Mouse (Mus musculus): Measurements from ENCODE around the gene Vwa3a. TPM values are rescaled to one million over a fixed set of nuclear protein-coding genes. Genes with fewer than 3 reads are reported as not detected.
A peak's percentile ranks its signal among the peaks of the same experiment; 100 is the strongest.

Vwa3a gene
- polyA plus RNA-seq (2014; fragmentation: Nextera tagmentation; extraction: Ambion mirVana) = 0.11 and 0.19 TPM in 2 replicates

DNA sequence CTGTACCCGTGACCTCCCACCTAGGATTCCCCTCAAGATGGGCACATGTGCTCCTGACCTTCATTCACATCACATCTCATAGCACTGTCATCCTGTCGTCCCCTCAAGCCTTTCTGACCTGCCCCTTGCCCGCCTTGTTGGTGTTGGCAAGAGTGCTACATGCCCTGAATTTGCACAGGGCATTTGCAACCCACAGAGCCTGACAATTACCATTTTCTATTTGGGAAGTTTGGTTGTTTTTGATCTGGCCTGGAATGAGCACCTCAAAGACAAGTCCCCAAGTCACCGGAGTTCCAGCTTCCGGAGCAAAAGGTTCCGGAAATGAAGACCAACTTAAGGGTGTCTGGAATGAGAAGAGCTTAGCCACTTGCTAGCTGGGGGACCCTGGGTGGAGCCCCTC, at the start of gene Vwa3a:
TSS of gene Vwa3a (plus strand) at position 301 of the 400 bp plus-strand sequence.
- peaks cover 4% of the 10 kb centered on the region; the same call in 1 of the 2 replicates for H3K4me1 ChIP-seq (replicated peaks; ENCODE audit: control insufficient read depth, insufficient read depth, low read length)
- no peak within 1 kb of the TSS for H3K4me2 ChIP-seq (ENCODE audit: low read depth, low read length, severe bottlenecking)
- no peak within 1 kb of the TSS for H3K4me3 ChIP-seq (ENCODE audit: low read depth, low read length)
- ATAC-seq (replicated peaks; ENCODE audit: low FRiP score) = no peak
- H3K36me3 ChIP-seq (ENCODE audit: control insufficient read depth, insufficient read depth, low read length) = no peaks in the 10 kb centered on the region
- H3K27me3 ChIP-seq (ENCODE audit: control insufficient read depth, insufficient read depth, low read length) = no peaks in the 10 kb centered on the region
- no peak within 1 kb of the TSS for H3K27ac ChIP-seq (ENCODE audit: low read depth, low read length)
- WGBS = 84% methylated on average over 6 of the region's 6 CpGs
- no peaks in the 10 kb centered on the region for H3K9me3 ChIP-seq (ENCODE audit: control insufficient read depth, low read length)
- no peak for DNase-seq (ENCODE audit: low spot score)
- no peak within 1 kb of the TSS for H3K9ac ChIP-seq (ENCODE audit: low read length)

DNA sequence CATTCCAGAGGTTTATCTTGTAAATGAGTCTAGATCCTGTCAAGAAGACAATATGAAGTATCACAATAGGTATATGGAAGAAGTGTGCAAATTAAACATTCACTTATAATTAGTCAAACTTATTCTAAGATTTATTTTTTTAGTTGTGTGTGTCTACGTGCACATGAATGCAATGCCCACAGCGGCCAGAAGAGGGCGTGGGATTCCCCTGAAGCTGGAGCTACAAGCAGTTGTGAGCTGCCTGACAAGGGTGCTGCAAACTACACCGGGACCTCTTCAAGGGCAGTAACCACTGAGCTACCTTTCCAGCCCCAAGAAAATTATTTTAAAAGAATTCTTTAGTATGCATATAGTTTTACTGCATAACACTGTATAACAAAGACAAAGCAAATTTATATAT, 48.5 kb upstream of the Vwa3a start:
- ATAC-seq (replicated peaks; ENCODE audit: low FRiP score) (no peak), DNase-seq (ENCODE audit: low spot score) (peak; percentile 54)
- Histone ChIP-seq H3K27ac (ENCODE audit: low read depth, low read length) (no peak overlapping the region), H3K36me3 (ENCODE audit: control insufficient read depth, insufficient read depth, low read length) (no peaks in the 10 kb centered on the region), H3K4me2 (ENCODE audit: low read depth, low read length, severe bottlenecking) (no peak overlapping the region), H3K9ac (ENCODE audit: low read length) (no peak overlapping the region), H3K4me3 (ENCODE audit: low read depth, low read length) (no peak overlapping the region), H3K27me3 (ENCODE audit: control insufficient read depth, insufficient read depth, low read length) (no peaks in the 10 kb centered on the region), H3K4me1 (replicated peaks; ENCODE audit: control insufficient read depth, insufficient read depth, low read length) (no peaks in the 10 kb centered on the region), H3K9me3 (ENCODE audit: control insufficient read depth, low read length) (no peaks in the 10 kb centered on the region)
- WGBS = 76% methylated on average over 4 of the region's 4 CpGs

DNA sequence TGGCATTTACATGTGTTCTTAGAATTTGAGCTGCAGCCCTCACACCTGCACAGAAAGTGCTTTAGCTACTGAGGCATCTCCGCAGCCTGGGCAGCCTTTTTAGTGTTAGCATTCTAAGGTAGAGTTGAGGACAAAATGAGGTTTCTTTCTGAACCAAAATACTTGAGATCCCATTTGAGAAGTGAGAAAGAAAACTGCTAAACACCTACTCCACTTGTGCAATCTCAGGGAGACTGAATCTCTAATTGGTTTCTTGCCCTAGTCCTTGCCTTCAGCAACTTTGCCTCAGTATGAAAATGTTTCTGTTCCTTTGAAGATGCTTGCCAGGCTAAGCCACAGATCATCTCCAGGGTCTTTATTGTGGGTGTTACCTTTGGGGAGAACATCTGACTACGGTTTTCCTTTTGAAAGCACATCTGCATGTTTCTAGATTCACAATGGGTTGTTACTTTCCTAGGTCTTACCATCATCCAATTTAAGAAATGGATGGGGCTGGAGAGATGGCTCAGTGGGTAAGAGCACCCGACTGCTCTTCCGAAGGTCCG, 45.2 kb upstream of the Vwa3a start:
- Histone ChIP-seq H3K4me1 (replicated peaks; ENCODE audit: control insufficient read depth, insufficient read depth, low read length) (no peaks in the 10 kb centered on the region), H3K36me3 (ENCODE audit: control insufficient read depth, insufficient read depth, low read length) (no peaks in the 10 kb centered on the region)

GRCm38 (mm10) chr7:120695196-120695595, 43.9 kb upstream of the Vwa3a start:
- no peaks in the 10 kb centered on the region for H3K36me3 ChIP-seq (ENCODE audit: control insufficient read depth, insufficient read depth, low read length)
- no peak overlapping the region for H3K4me2 ChIP-seq (ENCODE audit: low read depth, low read length, severe bottlenecking)
- H3K27me3 ChIP-seq (ENCODE audit: control insufficient read depth, insufficient read depth, low read length) = no peaks in the 10 kb centered on the region
- DNase-seq (ENCODE audit: low spot score) = no peak
- no peak overlapping the region for H3K4me3 ChIP-seq (ENCODE audit: low read depth, low read length)
- H3K9ac ChIP-seq (ENCODE audit: low read length) = no peak overlapping the region
- no peaks in the 10 kb centered on the region for H3K9me3 ChIP-seq (ENCODE audit: control insufficient read depth, low read length)
- 36% methylated on average over 6 of the region's 6 CpGs for WGBS
- no peak for ATAC-seq (replicated peaks; ENCODE audit: low FRiP score)
- no peaks in the 10 kb centered on the region for H3K4me1 ChIP-seq (replicated peaks; ENCODE audit: control insufficient read depth, insufficient read depth, low read length)
- H3K27ac ChIP-seq (ENCODE audit: low read depth, low read length) = no peak overlapping the region

More for the DNA sequence above, 45.2 kb upstream of the Vwa3a start:
- Histone ChIP-seq H3K4me2 (ENCODE audit: low read depth, low read length, severe bottlenecking) (no peak overlapping the region), H3K27ac (ENCODE audit: low read depth, low read length) (no peak overlapping the region), H3K27me3 (ENCODE audit: control insufficient read depth, insufficient read depth, low read length) (no peaks in the 10 kb centered on the region), H3K4me3 (ENCODE audit: low read depth, low read length) (no peak overlapping the region), H3K9me3 (ENCODE audit: control insufficient read depth, low read length) (no peaks in the 10 kb centered on the region), H3K9ac (ENCODE audit: low read length) (no peak overlapping the region)
- DNase-seq (ENCODE audit: low spot score) (no peak), ATAC-seq (replicated peaks; ENCODE audit: low FRiP score) (no peak)
- 94% methylated on average over 5 of the region's 5 CpGs for WGBS

DNA sequence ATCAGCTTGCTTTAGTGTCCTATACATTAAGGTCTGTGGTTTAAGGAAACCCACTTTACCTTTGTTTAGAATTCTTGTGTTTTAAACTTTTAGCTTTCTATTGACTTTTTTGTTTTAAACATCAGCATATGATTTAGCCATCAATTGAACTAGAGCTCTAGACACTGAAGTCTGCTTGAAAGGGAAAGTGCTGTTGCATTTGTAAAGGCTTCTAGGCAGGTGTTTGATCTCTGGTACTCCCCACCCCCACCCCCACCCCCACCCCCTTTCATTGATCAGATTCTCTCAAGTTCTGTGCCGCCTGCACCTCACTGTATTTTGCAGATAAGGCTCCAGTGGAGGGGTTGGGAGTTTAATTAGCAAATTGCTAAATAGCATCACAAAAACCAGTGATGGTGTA, 43.5 kb upstream of the Vwa3a start:
- no peaks in the 10 kb centered on the region for H3K27me3 ChIP-seq (ENCODE audit: control insufficient read depth, insufficient read depth, low read length)
- H3K4me2 ChIP-seq (ENCODE audit: low read depth, low read length, severe bottlenecking) = no peak overlapping the region
- no peaks in the 10 kb centered on the region for H3K9me3 ChIP-seq (ENCODE audit: control insufficient read depth, low read length)
- no peak for DNase-seq (ENCODE audit: low spot score)
- no peak overlapping the region for H3K4me3 ChIP-seq (ENCODE audit: low read depth, low read length)
- WGBS = 61% methylated on average over 1 of the region's 1 CpGs
- H3K36me3 ChIP-seq (ENCODE audit: control insufficient read depth, insufficient read depth, low read length) = no peaks in the 10 kb centered on the region
- H3K9ac ChIP-seq (ENCODE audit: low read length) = no peak overlapping the region
- no peak for ATAC-seq (replicated peaks; ENCODE audit: low FRiP score)
- H3K4me1 ChIP-seq (replicated peaks; ENCODE audit: control insufficient read depth, insufficient read depth, low read length) = no peaks in the 10 kb centered on the region
- no peak overlapping the region for H3K27ac ChIP-seq (ENCODE audit: low read depth, low read length)

DNA sequence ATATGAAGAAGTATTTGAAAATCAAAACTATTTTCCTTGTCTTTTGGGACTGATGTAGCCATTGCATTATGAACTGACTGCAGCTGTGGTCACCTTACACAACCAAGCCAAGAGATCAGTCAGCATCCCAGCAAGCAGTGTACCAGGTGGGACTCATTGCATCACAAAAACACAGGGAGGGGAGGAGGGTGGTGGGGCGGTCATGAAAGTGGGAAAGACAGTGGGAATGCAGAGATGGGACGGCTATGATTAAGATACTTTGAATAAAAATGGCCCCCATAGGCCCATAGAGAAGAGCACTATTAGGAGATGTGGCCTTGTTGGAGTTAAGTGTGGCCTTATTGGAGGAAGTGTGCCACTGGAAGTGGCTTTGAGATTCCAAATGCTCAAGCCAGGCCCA, 42.8 kb upstream of the Vwa3a start:
- H3K4me1 ChIP-seq (replicated peaks; ENCODE audit: control insufficient read depth, insufficient read depth, low read length) = no peaks in the 10 kb centered on the region
- H3K27ac ChIP-seq (ENCODE audit: low read depth, low read length) = no peak overlapping the region
- H3K36me3 ChIP-seq (ENCODE audit: control insufficient read depth, insufficient read depth, low read length) = no peaks in the 10 kb centered on the region
- H3K9me3 ChIP-seq (ENCODE audit: control insufficient read depth, low read length) = no peaks in the 10 kb centered on the region
- no peaks in the 10 kb centered on the region for H3K27me3 ChIP-seq (ENCODE audit: control insufficient read depth, insufficient read depth, low read length)
- DNase-seq (ENCODE audit: low spot score) = no peak
- no peak overlapping the region for H3K4me2 ChIP-seq (ENCODE audit: low read depth, low read length, severe bottlenecking)
- no peak overlapping the region for H3K9ac ChIP-seq (ENCODE audit: low read length)
- H3K4me3 ChIP-seq (ENCODE audit: low read depth, low read length) = no peak overlapping the region
- no peak for ATAC-seq (replicated peaks; ENCODE audit: low FRiP score)
- 87% methylated on average over 2 of the region's 2 CpGs for WGBS

DNA sequence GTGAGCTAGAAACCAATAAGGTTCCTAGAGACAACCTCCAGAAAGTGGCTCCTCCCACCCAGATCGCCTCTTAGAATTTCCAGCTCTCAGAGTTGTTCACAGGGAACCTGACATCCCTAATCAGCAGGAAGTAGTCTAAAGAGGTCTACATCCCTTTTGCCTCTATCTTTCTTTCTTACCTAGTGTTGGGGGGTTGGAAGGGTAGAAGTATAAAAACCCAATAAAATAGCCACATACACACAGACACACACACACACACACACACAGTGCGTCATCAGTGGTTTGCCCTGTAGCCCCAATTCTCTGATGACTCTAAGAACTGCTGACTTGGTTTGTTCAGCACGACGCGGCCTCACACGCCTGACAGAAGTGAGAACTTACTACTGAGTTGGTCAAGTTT, 39.5 kb upstream of the Vwa3a start:
- no peak overlapping the region for H3K4me3 ChIP-seq (ENCODE audit: low read depth, low read length)
- H3K9me3 ChIP-seq (ENCODE audit: control insufficient read depth, low read length) = no peaks in the 10 kb centered on the region
- no peak overlapping the region for H3K9ac ChIP-seq (ENCODE audit: low read length)
- H3K27ac ChIP-seq (ENCODE audit: low read depth, low read length) = no peak overlapping the region
- no peak for DNase-seq (ENCODE audit: low spot score)
- H3K4me2 ChIP-seq (ENCODE audit: low read depth, low read length, severe bottlenecking) = no peak overlapping the region
- 91% methylated on average over 6 of the region's 6 CpGs for whole genome bisulfite sequencing
- no peaks in the 10 kb centered on the region for H3K4me1 ChIP-seq (replicated peaks; ENCODE audit: control insufficient read depth, insufficient read depth, low read length)
- H3K27me3 ChIP-seq (ENCODE audit: control insufficient read depth, insufficient read depth, low read length) = no peaks in the 10 kb centered on the region
- H3K36me3 ChIP-seq (ENCODE audit: control insufficient read depth, insufficient read depth, low read length) = no peaks in the 10 kb centered on the region
- no peak for ATAC-seq (replicated peaks; ENCODE audit: low FRiP score)

GRCm38 (mm10) chr7:120703888-120704287, 35.2 kb upstream of the Vwa3a start:
- H3K9ac ChIP-seq (ENCODE audit: low read length) = no peak overlapping the region
- H3K27ac ChIP-seq (ENCODE audit: low read depth, low read length) = no peak overlapping the region
- DNase-seq (ENCODE audit: low spot score) (no peak), ATAC-seq (replicated peaks; ENCODE audit: low FRiP score) (no peak)
- H3K4me2 ChIP-seq (ENCODE audit: low read depth, low read length, severe bottlenecking) = no peak overlapping the region
- H3K36me3 ChIP-seq (ENCODE audit: control insufficient read depth, insufficient read depth, low read length) = no peaks in the 10 kb centered on the region
- H3K27me3 ChIP-seq (ENCODE audit: control insufficient read depth, insufficient read depth, low read length) = no peaks in the 10 kb centered on the region
- no peaks in the 10 kb centered on the region for H3K9me3 ChIP-seq (ENCODE audit: control insufficient read depth, low read length)
- no peaks in the 10 kb centered on the region for H3K4me1 ChIP-seq (replicated peaks; ENCODE audit: control insufficient read depth, insufficient read depth, low read length)
- no peak overlapping the region for H3K4me3 ChIP-seq (ENCODE audit: low read depth, low read length)
- 95% methylated on average over 3 of the region's 3 CpGs for WGBS

DNA sequence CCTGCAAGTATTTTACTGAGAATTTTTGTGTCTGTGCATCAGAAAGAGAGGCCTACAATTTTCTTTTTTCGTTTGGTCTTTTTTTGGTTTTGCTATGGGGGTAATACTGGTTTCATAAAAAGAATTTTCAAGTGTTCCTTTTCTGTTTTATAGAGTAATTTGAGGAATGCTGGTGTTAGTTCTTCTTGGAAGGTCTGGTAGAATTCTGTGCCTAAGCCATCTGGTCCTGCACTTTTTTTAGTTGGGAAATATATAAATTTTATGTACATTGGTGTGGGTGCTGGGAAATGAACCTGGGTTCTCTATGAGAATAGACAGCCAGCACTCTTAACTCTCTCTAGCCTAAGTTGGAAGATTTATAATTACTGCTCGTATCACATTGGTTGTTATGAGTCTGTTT, 27.0 kb upstream of the Vwa3a start:
- no peak for ATAC-seq (replicated peaks; ENCODE audit: low FRiP score)
- Histone ChIP-seq H3K4me1 (replicated peaks; ENCODE audit: control insufficient read depth, insufficient read depth, low read length) (no peaks in the 10 kb centered on the region), H3K4me2 (ENCODE audit: low read depth, low read length, severe bottlenecking) (no peak overlapping the region), H3K36me3 (ENCODE audit: control insufficient read depth, insufficient read depth, low read length) (no peaks in the 10 kb centered on the region), H3K9me3 (ENCODE audit: control insufficient read depth, low read length) (no peaks in the 10 kb centered on the region), H3K27me3 (ENCODE audit: control insufficient read depth, insufficient read depth, low read length) (no peaks in the 10 kb centered on the region), H3K9ac (ENCODE audit: low read length) (no peak overlapping the region), H3K4me3 (ENCODE audit: low read depth, low read length) (no peak overlapping the region), H3K27ac (ENCODE audit: low read depth, low read length) (no peak overlapping the region)
- DNase-seq (ENCODE audit: low spot score) = no peak
- 91% methylated on average over 2 of the region's 2 CpGs for WGBS
